Mouse (Mus musculus): ENCODE data around the gene Grm4. TPM values are rescaled to one million over a fixed set of nuclear protein-coding genes. Genes with fewer than 3 reads are reported as not detected.

The Grm4 gene
- polyA plus RNA-seq, 1 experiment from 2014 or later: 3.0 TPM

DNA sequence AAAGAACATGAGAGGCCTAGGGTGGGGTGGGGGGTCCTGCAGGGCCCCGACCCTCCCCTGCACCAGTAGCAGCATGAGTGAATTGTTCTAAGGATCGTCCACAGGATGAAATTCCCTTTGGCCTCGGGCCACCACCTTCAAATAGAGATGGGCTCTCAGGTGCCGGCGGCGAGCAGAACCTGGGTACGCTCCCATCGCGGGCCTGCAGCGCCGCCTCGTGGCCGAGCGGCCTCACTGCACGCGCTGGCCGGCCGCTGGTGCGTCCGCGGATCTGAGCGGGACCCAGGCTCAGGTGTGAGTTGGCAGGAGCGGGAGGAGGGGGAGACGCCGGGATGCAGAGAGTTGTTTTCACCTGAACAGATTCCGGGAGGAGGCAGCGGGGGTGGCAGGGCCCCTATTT lies 646 bp downstream of the Grm4 start:
- no peak overlapping the region for H3K4me3 ChIP-seq
- under 1% methylated on average over 23 of the region's 27 CpGs for WGBS
- H3K9me3 ChIP-seq: no peaks in the 10 kb centered on the region
- H3K27me3 ChIP-seq: peaks cover 19% of the 10 kb centered on the region
- peak overlapping the region; percentile 34 for H3K4me2 ChIP-seq (replicated peaks)
- no peak overlapping the region for H3K9ac ChIP-seq (replicated peaks)
- no peak overlapping the region for H3K27ac ChIP-seq (replicated peaks)
- no peaks in the 10 kb centered on the region for H3K36me3 ChIP-seq
- ATAC-seq (replicated peaks): 0 out of 2 replicates have a peak, but pooled peaks have one; percentile 40
- peaks cover 19% of the 10 kb centered on the region for H3K4me1 ChIP-seq

DNA sequence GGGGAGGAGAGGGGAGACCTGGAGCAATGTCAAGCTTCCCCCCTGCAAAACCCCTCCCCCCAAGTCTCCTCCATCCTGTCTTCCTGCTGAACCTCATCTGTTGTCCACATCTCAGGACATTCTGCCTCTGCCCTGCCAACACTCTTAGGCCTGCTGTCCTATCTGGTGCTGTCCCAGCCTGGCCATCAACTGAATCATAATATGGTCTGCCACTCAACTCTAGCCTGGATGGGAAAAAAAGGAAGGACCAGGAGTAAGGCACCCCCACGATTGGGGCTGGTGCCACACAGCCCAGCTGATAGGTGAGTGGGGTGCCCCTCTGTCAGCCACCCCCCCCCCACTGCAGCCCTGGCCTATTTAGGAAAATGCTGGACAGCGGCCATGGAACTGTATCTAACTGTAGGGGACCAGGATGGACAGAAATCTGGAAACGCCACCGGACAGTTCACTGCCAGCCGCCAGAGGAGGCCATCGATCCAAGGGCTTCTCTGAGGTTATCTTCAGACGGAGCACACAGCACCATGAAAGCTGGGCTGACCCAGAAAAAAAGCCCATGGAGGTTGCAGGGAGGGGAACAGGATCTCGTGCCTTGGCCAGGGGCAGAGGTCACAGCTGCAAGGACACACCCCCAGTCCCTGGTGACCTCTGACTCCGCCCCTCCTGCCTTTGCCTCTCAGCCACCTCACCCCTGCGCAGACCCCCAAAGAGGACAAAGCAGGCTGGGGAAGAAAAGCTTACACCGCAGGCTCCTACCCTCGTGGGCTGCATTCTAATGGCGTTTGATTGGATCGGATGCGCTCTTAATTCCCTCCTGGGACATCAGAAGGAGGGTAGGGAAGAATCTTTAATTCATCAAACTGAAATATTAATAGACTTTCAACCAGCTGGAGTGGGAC lies 2.3 kb downstream of the Grm4 start:
- Histone ChIP-seq H3K9me3 (no peaks in the 10 kb centered on the region), H3K4me3 (no peak overlapping the region), H3K27ac (replicated peaks) (no peak overlapping the region), H3K9ac (replicated peaks) (no peak overlapping the region), H3K4me2 (replicated peaks) (no peak overlapping the region), H3K27me3 (peaks cover 34% of the 10 kb centered on the region), H3K36me3 (no peaks in the 10 kb centered on the region), H3K4me1 (peaks cover 21% of the 10 kb centered on the region)
- WGBS: 28% methylated on average over 15 of the region's 15 CpGs
- ATAC-seq (replicated peaks): no peak

DNA sequence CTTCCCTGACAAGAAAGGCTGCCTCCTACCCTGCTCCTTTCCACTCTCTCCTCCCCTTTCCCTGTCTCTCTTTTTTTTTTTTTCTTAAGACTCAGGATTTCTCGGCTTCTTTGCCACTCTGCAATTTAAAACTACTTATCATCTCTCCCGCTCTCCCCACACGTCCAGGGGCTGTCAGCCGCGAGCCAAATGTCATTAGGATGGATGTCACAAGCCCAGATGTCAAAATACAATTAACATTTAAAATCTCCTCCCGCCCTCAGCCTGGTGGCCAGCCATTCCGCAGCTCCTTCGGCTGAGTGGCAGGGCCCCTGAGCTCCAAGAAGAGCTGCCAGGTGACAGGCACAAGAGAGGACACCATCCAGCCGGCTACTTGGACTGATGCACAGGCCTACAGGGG lies 2.9 kb downstream of the Grm4 start:
- H3K9me3 ChIP-seq: no peaks in the 10 kb centered on the region
- peaks cover 39% of the 10 kb centered on the region for H3K27me3 ChIP-seq
- H3K9ac ChIP-seq (replicated peaks): no peak overlapping the region
- H3K4me3 ChIP-seq: no peak overlapping the region
- no peak overlapping the region for H3K27ac ChIP-seq (replicated peaks)
- ATAC-seq (replicated peaks): no peak
- WGBS: 7% methylated on average over 9 of the region's 9 CpGs
- H3K36me3 ChIP-seq: no peaks in the 10 kb centered on the region
- H3K4me1 ChIP-seq: peaks cover 26% of the 10 kb centered on the region
- H3K4me2 ChIP-seq (replicated peaks): no peak overlapping the region

DNA sequence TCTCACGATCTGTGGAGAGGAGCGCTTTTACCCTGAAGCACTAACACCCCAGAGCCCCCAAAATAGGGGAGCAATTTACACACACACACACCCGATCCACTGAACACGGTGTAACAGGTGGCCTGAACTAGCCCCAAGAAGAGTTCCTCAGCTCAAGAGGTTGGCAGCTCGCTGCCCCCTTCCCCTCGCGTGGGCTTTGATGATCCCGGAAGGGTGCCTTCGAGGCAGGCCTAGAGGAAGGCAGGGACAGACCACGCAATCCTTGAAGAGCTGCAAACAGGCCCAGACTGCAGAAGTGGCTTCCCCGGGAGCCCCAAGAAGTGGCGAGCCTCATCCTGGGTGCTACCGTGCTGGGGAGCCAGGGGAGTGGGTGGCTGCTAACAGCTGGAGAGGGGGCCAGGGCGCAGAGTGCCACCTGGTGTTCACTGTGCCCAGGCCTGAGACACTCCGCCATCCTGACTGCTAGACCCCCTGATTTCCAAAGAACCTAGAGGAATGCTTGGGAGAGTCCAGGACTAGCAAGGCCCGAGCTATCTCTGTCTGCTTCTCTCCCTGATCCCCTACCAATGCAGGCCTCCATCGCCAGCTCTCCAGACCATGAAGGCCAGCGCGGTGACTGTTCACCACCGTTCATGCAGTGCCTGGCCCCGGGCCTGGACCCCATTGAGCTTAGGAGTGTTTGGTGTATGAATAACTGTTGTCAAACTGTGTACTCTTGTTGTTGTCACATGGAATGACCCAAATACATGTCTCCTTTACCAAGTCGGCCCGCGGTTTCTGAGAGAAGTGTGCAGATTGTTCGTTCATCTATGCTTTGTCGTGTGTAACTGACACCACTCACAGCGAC lies 7.1 kb downstream of the Grm4 start:
- no peak overlapping the region for H3K27ac ChIP-seq (replicated peaks)
- WGBS: 28% methylated on average over 27 of the region's 27 CpGs
- peaks cover 43% of the 10 kb centered on the region for H3K27me3 ChIP-seq
- H3K4me2 ChIP-seq (replicated peaks): peak overlapping the region; percentile 79
- no peaks in the 10 kb centered on the region for H3K36me3 ChIP-seq
- peak overlapping the region; percentile 53; the same call in 1 of the 2 replicates for H3K4me3 ChIP-seq
- no peaks in the 10 kb centered on the region for H3K9me3 ChIP-seq
- peaks cover 35% of the 10 kb centered on the region for H3K4me1 ChIP-seq
- no peak overlapping the region for H3K9ac ChIP-seq (replicated peaks)
- 0 out of 2 replicates have a peak, but pooled peaks have one; percentile 11 for ATAC-seq (replicated peaks)

DNA sequence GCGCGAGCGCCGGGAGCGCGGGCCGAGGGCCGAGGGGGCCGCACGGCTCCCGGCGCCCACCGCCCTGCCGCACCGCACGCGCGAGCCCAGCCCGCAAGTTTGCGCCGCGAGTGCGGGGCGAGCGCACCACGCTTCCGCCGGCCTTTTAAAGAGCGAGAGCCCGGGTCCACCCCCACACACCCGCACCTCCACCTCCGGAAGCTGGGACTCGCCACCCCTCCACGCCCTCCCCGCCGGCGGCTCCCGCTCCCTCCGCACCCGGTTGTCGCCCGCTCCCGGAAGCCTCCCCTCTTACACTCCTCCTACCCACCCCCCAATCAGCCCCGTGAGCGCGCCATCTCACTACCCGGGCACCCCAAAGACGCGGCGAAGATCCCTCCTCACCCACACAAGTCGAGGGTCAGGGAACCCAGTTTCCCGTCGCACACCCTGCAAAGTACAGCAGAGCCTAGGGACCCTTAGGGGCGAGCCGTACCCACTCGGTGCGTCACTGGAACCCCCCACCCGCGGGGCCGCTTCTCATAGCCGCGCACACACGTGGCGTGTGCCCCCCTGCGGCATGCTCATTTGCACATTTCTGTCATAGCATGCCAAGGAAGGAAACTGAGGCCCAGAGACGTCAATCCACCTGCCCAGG lies 7.8 kb downstream of the Grm4 start:
- Histone ChIP-seq H3K27me3 (peaks cover 43% of the 10 kb centered on the region), H3K27ac (replicated peaks) (no peak overlapping the region), H3K4me3 (peak overlapping the region; percentile 53), H3K36me3 (no peaks in the 10 kb centered on the region), H3K4me1 (peaks cover 28% of the 10 kb centered on the region), H3K9ac (replicated peaks) (peak overlapping the region; percentile 52), H3K4me2 (replicated peaks) (peak overlapping the region; percentile 79), H3K9me3 (no peaks in the 10 kb centered on the region)
- ATAC-seq (replicated peaks): peak; percentile 39; the same call in 1 of the 2 replicates
- WGBS: under 1% methylated on average over 64 of the region's 66 CpGs

DNA sequence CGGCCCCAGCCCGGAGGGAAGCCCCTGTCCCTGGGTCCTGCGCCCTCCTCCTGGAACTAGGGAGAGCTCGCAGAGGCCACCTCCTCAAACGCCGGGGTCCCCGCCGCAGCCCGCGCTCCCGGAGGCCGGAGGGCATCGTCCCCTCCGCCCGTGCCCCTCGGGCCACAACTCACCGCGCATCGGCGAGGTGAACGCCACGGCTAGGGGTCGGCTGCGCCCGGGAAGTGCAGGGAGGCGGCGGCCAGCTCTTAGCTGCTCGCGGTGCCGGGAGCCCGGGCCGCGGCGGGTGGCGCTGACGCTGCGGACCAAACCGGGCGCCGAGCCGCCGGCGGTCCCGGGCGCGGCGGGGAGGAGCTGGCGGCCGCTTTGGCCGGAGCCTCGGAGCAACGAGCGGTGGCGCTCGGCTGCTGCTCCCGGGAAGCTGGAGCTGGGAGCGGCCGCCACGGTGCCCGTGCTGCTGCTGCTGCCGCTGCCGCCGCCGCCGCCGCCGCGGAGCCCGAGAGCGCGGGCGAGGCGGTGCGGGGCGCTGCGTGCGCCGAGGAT lies 8.5 kb downstream of the Grm4 start:
- Histone ChIP-seq H3K9me3 (no peaks in the 10 kb centered on the region), H3K36me3 (no peaks in the 10 kb centered on the region), H3K27ac (replicated peaks) (no peak overlapping the region), H3K4me1 (peaks cover 21% of the 10 kb centered on the region), H3K4me3 (peak overlapping the region; percentile 53), H3K9ac (replicated peaks) (peak overlapping the region; percentile 52), H3K4me2 (replicated peaks) (peak overlapping the region; percentile 79), H3K27me3 (peaks cover 43% of the 10 kb centered on the region)
- ATAC-seq (replicated peaks): 0 out of 2 replicates have a peak, but pooled peaks have one; percentile 1
- WGBS: under 1% methylated on average over 72 of the region's 78 CpGs

DNA sequence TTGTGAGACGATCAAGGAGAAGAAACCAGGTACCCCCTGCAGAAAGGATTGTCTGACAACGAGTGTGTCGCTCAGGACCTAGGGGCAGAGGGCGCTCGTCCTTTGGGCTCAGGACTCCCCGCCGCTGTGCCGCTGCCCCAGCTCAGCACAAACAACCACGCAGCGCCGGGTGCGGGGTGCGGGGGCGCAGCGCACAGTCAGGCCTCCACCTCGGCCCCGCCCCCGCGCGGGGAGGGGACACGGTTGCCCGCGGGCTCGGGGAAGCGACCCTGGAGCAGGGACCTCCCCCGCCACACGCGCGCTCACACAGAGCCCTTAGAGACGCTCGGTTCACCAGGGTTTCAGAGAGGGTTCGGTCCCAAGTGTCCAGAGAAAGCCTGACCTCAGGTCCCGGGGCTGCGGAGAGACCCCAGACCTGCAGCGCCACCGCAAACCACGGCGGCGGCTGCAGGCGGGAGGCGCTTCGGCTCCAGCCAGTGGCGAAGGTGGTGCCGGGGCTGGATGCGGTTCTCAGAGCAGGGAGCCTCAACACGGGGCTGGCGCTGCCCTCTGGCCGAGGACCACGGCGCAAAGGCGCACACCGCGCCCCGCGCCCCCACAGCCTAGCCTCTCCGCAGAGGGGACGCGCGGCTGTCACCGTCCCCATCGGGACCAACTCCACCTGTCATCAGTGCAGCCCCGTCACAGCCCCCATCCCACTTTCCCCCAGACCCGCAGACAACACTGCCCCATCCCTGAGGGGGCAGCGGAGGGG lies 9.2 kb downstream of the Grm4 start:
- ATAC-seq (replicated peaks): peak; percentile 43; the same call in 1 of the 2 replicates
- no peaks in the 10 kb centered on the region for H3K9me3 ChIP-seq
- no peaks in the 10 kb centered on the region for H3K36me3 ChIP-seq
- H3K4me1 ChIP-seq: peaks cover 21% of the 10 kb centered on the region
- under 1% methylated on average over 62 of the region's 64 CpGs for WGBS
- peak overlapping the region; percentile 52 for H3K9ac ChIP-seq (replicated peaks)
- H3K4me3 ChIP-seq: peak overlapping the region; percentile 53
- H3K27ac ChIP-seq (replicated peaks): peak overlapping the region; percentile 20; the same call in 1 of the 2 replicates
- peak overlapping the region; percentile 79 for H3K4me2 ChIP-seq (replicated peaks)
- peaks cover 43% of the 10 kb centered on the region for H3K27me3 ChIP-seq

DNA sequence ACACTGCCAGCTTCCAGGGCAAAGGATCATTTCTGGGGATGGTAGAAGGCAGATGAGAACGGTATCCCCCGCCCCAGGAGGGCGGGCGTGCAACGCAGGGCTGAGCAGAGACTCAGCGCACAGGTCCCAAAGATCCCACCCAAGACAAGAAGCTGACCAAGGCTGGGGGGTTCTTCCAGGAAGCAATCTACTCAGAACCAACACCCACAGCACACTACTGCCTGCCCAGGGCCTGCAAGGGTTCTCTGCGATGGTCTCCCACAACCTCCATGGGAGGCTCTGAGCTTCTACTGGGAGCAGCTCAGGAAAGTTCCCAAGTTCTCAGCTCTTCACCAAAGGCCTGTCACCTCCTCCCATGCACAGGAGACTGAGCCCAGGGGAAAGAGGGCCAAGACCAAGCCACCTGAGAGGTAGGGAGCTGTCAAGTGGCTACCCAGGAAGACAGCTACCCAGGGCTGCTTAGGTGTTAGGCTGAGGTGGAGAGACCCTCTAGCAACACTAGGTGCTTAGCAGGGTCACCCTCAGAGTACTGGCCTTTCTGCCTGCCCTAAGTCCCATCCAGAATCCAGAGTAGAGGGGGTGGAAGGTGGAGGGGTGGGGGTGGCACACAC lies 10.0 kb downstream of the Grm4 start:
- peak overlapping the region; percentile 79 for H3K4me2 ChIP-seq (replicated peaks)
- no peak for ATAC-seq (replicated peaks)
- peaks cover 21% of the 10 kb centered on the region for H3K4me1 ChIP-seq
- H3K27ac ChIP-seq (replicated peaks): no peak overlapping the region
- 91% methylated on average over 7 of the region's 7 CpGs for WGBS
- peaks cover 43% of the 10 kb centered on the region for H3K27me3 ChIP-seq
- 0 out of 2 replicates have a peak overlapping the region, but pooled peaks have one; percentile 52 for H3K9ac ChIP-seq (replicated peaks)
- H3K36me3 ChIP-seq: no peaks in the 10 kb centered on the region
- peak overlapping the region; percentile 53 for H3K4me3 ChIP-seq
- H3K9me3 ChIP-seq: no peaks in the 10 kb centered on the region

DNA sequence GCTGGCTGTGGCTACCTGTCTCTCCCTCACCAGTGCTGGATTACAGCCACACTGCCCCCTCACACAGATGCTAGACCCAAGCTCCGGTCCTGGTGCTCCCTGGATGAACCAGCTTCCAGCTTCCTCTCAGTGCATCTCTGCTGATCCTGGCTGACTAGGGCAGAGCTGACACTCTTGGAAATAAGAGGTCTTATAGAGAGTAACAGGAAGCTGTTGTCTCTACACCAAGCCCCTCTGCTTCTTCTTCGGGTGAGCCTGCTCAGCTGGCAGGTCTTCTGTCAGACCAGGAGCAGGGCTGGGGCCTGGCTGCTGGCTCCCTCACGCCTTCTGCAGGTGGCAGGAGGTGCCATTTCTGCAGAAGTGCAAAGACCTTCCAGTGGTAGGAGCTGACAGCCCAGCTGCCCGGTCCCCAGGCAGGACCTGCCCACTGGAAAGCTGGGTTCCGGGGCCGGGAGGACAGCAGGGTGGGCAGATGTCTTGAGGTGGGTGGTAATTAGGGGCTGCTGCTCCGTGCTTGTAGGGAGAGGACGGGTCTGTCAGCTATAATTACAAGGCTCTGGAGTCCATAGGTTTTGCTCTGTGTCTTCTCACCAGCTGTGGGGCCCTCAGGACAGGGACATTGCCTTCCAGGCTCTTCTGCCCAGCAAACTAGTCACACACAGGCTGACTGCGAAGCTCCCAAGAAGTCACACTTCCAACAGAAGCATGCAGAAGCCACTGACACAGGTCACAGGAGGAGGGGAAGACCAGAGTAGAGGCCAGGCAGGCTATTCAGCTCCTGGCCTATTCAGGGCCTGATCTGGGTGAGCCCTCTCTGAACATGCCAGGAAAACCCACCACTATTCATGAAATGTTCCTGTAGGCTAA lies 10.7 kb downstream of the Grm4 start:
- H3K4me1 ChIP-seq: peaks cover 26% of the 10 kb centered on the region
- no peaks in the 10 kb centered on the region for H3K9me3 ChIP-seq
- WGBS: 51% methylated on average over 9 of the region's 9 CpGs
- no peak overlapping the region for H3K27ac ChIP-seq (replicated peaks)
- H3K27me3 ChIP-seq: peaks cover 43% of the 10 kb centered on the region
- H3K4me3 ChIP-seq: no peak overlapping the region
- no peak overlapping the region for H3K9ac ChIP-seq (replicated peaks)
- no peak for ATAC-seq (replicated peaks)
- no peak overlapping the region for H3K4me2 ChIP-seq (replicated peaks)
- no peaks in the 10 kb centered on the region for H3K36me3 ChIP-seq

DNA sequence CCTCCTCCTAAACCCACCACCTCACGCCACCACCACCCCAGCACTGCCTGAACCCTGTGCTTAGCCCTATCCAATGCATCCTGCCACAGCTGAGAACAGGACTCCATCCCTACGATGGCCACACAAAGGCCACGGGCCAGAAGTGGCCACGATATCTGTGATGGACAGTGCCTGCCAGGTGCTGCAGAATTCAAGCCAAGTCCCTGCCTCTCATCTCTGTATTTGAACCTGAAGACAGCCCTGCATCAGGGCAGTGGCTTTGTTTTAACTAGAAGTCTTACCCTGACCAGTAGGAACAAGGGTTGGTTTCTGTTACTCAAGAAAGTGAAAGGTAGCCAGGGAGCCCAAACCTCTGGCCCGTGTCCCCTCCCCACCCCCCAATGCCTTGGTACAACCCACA lies 12.1 kb downstream of the Grm4 start:
- peaks cover 30% of the 10 kb centered on the region for H3K27me3 ChIP-seq
- H3K4me3 ChIP-seq: no peak overlapping the region
- H3K4me1 ChIP-seq: peaks cover 25% of the 10 kb centered on the region
- 77% methylated on average over 5 of the region's 5 CpGs for WGBS
- no peaks in the 10 kb centered on the region for H3K36me3 ChIP-seq
- H3K27ac ChIP-seq (replicated peaks): no peak overlapping the region
- no peak overlapping the region for H3K4me2 ChIP-seq (replicated peaks)
- ATAC-seq (replicated peaks): no peak
- no peaks in the 10 kb centered on the region for H3K9me3 ChIP-seq
- H3K9ac ChIP-seq (replicated peaks): no peak overlapping the region

All from forebrain, embryonic 15.5 days (tissue).